In genomic region chr14:107033807-107034206, GRCm38 (mm10) we compare ENCODE assay signal across 16 mouse cellular contexts.
"Had no signal": no experiment of that assay in that cellular context is flagged by ENCODE, and none has a peak within 500 bp of the region (broad histone marks: within the 10 kb centered on the region; RNA-seq: fewer than 3 reads in every experiment).

No protein-coding gene starts in this region.

- H3K27ac ChIP-seq: hindbrain, embryonic 15.5 days; liver, embryonic 15.5 days; macrophage; midbrain, embryonic 15.5 days; neural tube, embryonic 12.5 days had no signal

- H3K27me3 ChIP-seq: hindbrain, embryonic 15.5 days; liver, embryonic 15.5 days; megakaryocyte, embryonic 14.5 days; midbrain, embryonic 15.5 days; neural tube, embryonic 12.5 days had no signal

- H3K36me3 ChIP-seq: hindbrain, embryonic 15.5 days; liver, embryonic 15.5 days; midbrain, embryonic 15.5 days; neural tube, embryonic 12.5 days had no signal

- H3K4me3 ChIP-seq: hindbrain, embryonic 15.5 days; liver, embryonic 15.5 days; megakaryocyte, embryonic 14.5 days; midbrain, embryonic 15.5 days; neural tube, embryonic 12.5 days had no signal

- H3K9ac ChIP-seq: hindbrain, embryonic 15.5 days; liver, embryonic 15.5 days; midbrain, embryonic 15.5 days; neural tube, embryonic 12.5 days had no signal

- DNase-seq: left cerebral cortex, postnatal 4 days; liver; lung, adult 2 months; lung, postnatal 10 days; right cerebral cortex, postnatal 4 days; spleen, adult 18-20 months; thymus, adult 2 months; thymus, postnatal 36 days had no signal

- H3K4me1 ChIP-seq: hindbrain, embryonic 15.5 days; liver, embryonic 15.5 days; megakaryocyte, embryonic 14.5 days; midbrain, embryonic 15.5 days; neural tube, embryonic 12.5 days had no signal

- H3K9me3 ChIP-seq: hindbrain, embryonic 15.5 days; liver, embryonic 15.5 days; megakaryocyte, embryonic 14.5 days; midbrain, embryonic 15.5 days; neural tube, embryonic 12.5 days had no signal

- H3K4me2 ChIP-seq: hindbrain, embryonic 15.5 days; liver, embryonic 15.5 days; midbrain, embryonic 11.5 days; midbrain, embryonic 15.5 days; neural tube, embryonic 12.5 days had no signal

- ATAC-seq: intestine, embryonic 16.5 days; midbrain, embryonic 15.5 days had no signal
